Mouse (Mus musculus) small intestine, adult 2 months (tissue): Measurements from ENCODE around the gene Tbrg1.

Source experiments
- CTCF ChIP-seq: fragments of 200-500 bp; IDR thresholded peaks from 2 replicates; pipeline ENCODE4 v1.5.1; 2012; ENCODE audit warnings: low read depth, mild to moderate bottlenecking, control low read depth, inconsistent platforms, low read length, moderate library complexity, mixed read lengths; ENCODE audit not compliant: insufficient replicate concordance, insufficient read length; ENCODE audit errors: extremely low read depth
- POLR2A ChIP-seq: fragments of 200-500 bp; IDR thresholded peaks from 2 replicates; pipeline ENCODE4 v1.6.1; 2012; ENCODE audit warnings: low read depth, mild to moderate bottlenecking, control low read depth, inconsistent platforms, low read length, moderate library complexity

GRCm38 (mm10) chr9:37689970-37690686, 33.0 kb upstream of the Tbrg1 start:
- no peak for TF ChIP-seq POLR2A
- TF ChIP-seq CTCF: no peak
